Mouse (Mus musculus) layer of hippocampus, postnatal 25 days (tissue): ENCODE results near the gene Cops2. TPM values are rescaled to one million over a fixed set of nuclear protein-coding genes. Genes with fewer than 3 reads are reported as not detected.
A peak's percentile ranks its signal among the peaks of the same experiment; 100 is the strongest.

ENCODE experiments used
- DNase-seq, 2 experiments: peaks; one replicate each; pipeline ENCODE4 v3.0.0; 2022; ENCODE audit warnings: mixed read lengths in 2 of 2, low spot score in 1 of 2; ENCODE audit errors: extremely low spot score in 1 of 2
- total RNA-seq, 2 experiments: library from RNA; stranded (reverse); gene quantifications; 2 replicates each; pipeline ENCODE4 v1.2.3; 2021

The Cops2 gene
- total RNA-seq, result 100 to 1,000 TPM; 104 to 118 TPM

GRCm38 (mm10) chr2:125858521-125859280 lies at the start of gene Cops2, which contains the start of gene Galk2:
Cops2 (minus strand) TSS chr2:125859139.
Galk2 (plus strand) TSS chr2:125859109.
- DNase-seq, result peak; percentile 87 to 89

GRCm38 (mm10) chr2:125907580-125908255 lies 48.8 kb upstream of the Cops2 start:
- DNase-seq, result no peak

- no peak for DNase-seq
Observed at GRCm38 (mm10) chr2:125906407-125907066, 47.6 kb upstream of the Cops2 start.

- DNase-seq, result no peak
Observed at GRCm38 (mm10) chr2:125901426-125901825, 42.5 kb upstream of the Cops2 start.

- no peak for DNase-seq
Observed at GRCm38 (mm10) chr2:125900797-125901410, 42.0 kb upstream of the Cops2 start.

GRCm38 (mm10) chr2:125896355-125896754 lies 37.4 kb upstream of the Cops2 start:
- DNase-seq, result no peak

GRCm38 (mm10) chr2:125895099-125895498 lies 36.2 kb upstream of the Cops2 start:
- no peak for DNase-seq

GRCm38 (mm10) chr2:125893096-125893495 lies 34.2 kb upstream of the Cops2 start:
- peak in 1 of 2 experiments; percentile 55 for DNase-seq

GRCm38 (mm10) chr2:125885891-125886576 lies 27.1 kb upstream of the Cops2 start:
- DNase-seq, result no peak

- DNase-seq, result no peak
Observed at GRCm38 (mm10) chr2:125870159-125870558, 11.2 kb upstream of the Cops2 start.

GRCm38 (mm10) chr2:125868301-125868700 lies 9.4 kb upstream of the Cops2 start:
- DNase-seq, result no peak

- DNase-seq, result peak; percentile 20 to 22
Observed at GRCm38 (mm10) chr2:125866058-125866740, 7.3 kb upstream of the Cops2 start.

GRCm38 (mm10) chr2:125865585-125865984 lies 6.6 kb upstream of the Cops2 start:
- DNase-seq, result no peak

- no peak for DNase-seq
Observed at GRCm38 (mm10) chr2:125864551-125864950, 5.6 kb upstream of the Cops2 start.

GRCm38 (mm10) chr2:125863799-125864198 lies 4.9 kb upstream of the Cops2 start:
- no peak for DNase-seq

- DNase-seq, result no peak
Observed at GRCm38 (mm10) chr2:125857707-125858106, 1.2 kb downstream of the Cops2 start.

GRCm38 (mm10) chr2:125851237-125851636 lies 7.7 kb downstream of the Cops2 start:
- DNase-seq, result no peak

GRCm38 (mm10) chr2:125838708-125839284 lies 20.1 kb downstream of the Cops2 start:
- DNase-seq, result no peak

- no peak for DNase-seq
Observed at GRCm38 (mm10) chr2:125838091-125838490, 20.8 kb downstream of the Cops2 start.
